Mouse (Mus musculus) thymus, postnatal 14 days (tissue): ENCODE data around the gene Slit3.
A peak's percentile ranks its signal among the peaks of the same experiment; 100 is the strongest.

Experiments
- DNase-seq: peaks from one replicate; pipeline ENCODE4 v3.0.0; 2021

Gene Slit3

GRCm38 (mm10) chr11:35660967-35661366 lies 539.9 kb downstream of the Slit3 start:
- DNase-seq = no peak

GRCm38 (mm10) chr11:35662945-35663344 lies 541.9 kb downstream of the Slit3 start:
- DNase-seq = no peak

GRCm38 (mm10) chr11:35663661-35664060 lies 542.6 kb downstream of the Slit3 start:
- no peak for DNase-seq

GRCm38 (mm10) chr11:35664991-35665390 lies 544.0 kb downstream of the Slit3 start:
- DNase-seq = no peak

GRCm38 (mm10) chr11:35667428-35667827 lies 546.4 kb downstream of the Slit3 start:
- DNase-seq = peak; percentile 31

GRCm38 (mm10) chr11:35668138-35668537 lies 547.1 kb downstream of the Slit3 start:
- DNase-seq = no peak

- no peak for DNase-seq
Observed at GRCm38 (mm10) chr11:35668750-35669149, 547.7 kb downstream of the Slit3 start.

- DNase-seq = no peak
Observed at GRCm38 (mm10) chr11:35669536-35669935, 548.5 kb downstream of the Slit3 start.

GRCm38 (mm10) chr11:35670181-35670580 lies 549.2 kb downstream of the Slit3 start:
- no peak for DNase-seq

- DNase-seq = no peak
Observed at GRCm38 (mm10) chr11:35670746-35671145, 549.7 kb downstream of the Slit3 start.

- DNase-seq = no peak
Observed at GRCm38 (mm10) chr11:35673050-35673449, 552.0 kb downstream of the Slit3 start.

GRCm38 (mm10) chr11:35674242-35674641 lies 553.2 kb downstream of the Slit3 start:
- DNase-seq = no peak

GRCm38 (mm10) chr11:35676744-35677143 lies 555.7 kb downstream of the Slit3 start:
- DNase-seq = no peak

- DNase-seq = no peak
Observed at GRCm38 (mm10) chr11:35679976-35680375, 559.0 kb downstream of the Slit3 start.

- DNase-seq = no peak
Observed at GRCm38 (mm10) chr11:35687316-35687715, 566.3 kb downstream of the Slit3 start.

GRCm38 (mm10) chr11:35690515-35691281 lies 569.7 kb downstream of the Slit3 start:
- DNase-seq = no peak

GRCm38 (mm10) chr11:35693136-35693535 lies 572.1 kb downstream of the Slit3 start:
- peak; percentile 50 for DNase-seq

GRCm38 (mm10) chr11:35693625-35694024 lies 572.6 kb downstream of the Slit3 start:
- no peak for DNase-seq

GRCm38 (mm10) chr11:35697476-35697875 lies 576.5 kb downstream of the Slit3 start:
- no peak for DNase-seq

- no peak for DNase-seq
Observed at GRCm38 (mm10) chr11:35698901-35699300, 577.9 kb downstream of the Slit3 start.

GRCm38 (mm10) chr11:35703471-35703870 lies 582.4 kb downstream of the Slit3 start:
- no peak for DNase-seq

- DNase-seq = no peak
Observed at GRCm38 (mm10) chr11:35704381-35704780, 583.4 kb downstream of the Slit3 start.

- DNase-seq = no peak
Observed at GRCm38 (mm10) chr11:35704927-35705326, 583.9 kb downstream of the Slit3 start.

GRCm38 (mm10) chr11:35707431-35707830 lies 586.4 kb downstream of the Slit3 start:
- no peak for DNase-seq

- no peak for DNase-seq
Observed at GRCm38 (mm10) chr11:35711314-35711713, 590.3 kb downstream of the Slit3 start.
